Mouse (Mus musculus) urinary bladder, postnatal 10 days (tissue): ENCODE measurements around the gene Gm12216.
"Not testable (repeated sequence)": the region's sequence is repeated elsewhere in the genome, so short reads cannot be mapped to it uniquely, and the experiment has no call there.

Source experiments
- DNase-seq: peaks from one replicate; pipeline ENCODE4 v3.0.0; 2022; ENCODE audit warnings: low spot score

The Gm12216 gene

GRCm38 (mm10) chr11:53770125-53770791, 88.8 kb downstream of the Gm12216 start:
- DNase-seq = no peak

GRCm38 (mm10) chr11:53769760-53770124, 89.3 kb downstream of the Gm12216 start, which contains the start of gene Irf1:
Irf1 (plus strand) TSS chr11:53770014.
- DNase-seq = peak; percentile 75

GRCm38 (mm10) chr11:53769185-53769576, 89.9 kb downstream of the Gm12216 start:
- no peak for DNase-seq

- DNase-seq = no peak
These were observed 90.5 kb downstream of the Gm12216 start for GRCm38 (mm10) chr11:53768422-53769184.

GRCm38 (mm10) chr11:53764581-53764980, 94.5 kb downstream of the Gm12216 start:
- no peak for DNase-seq

- peak; percentile 60 for DNase-seq
These were observed 95.4 kb downstream of the Gm12216 start for GRCm38 (mm10) chr11:53763496-53764140.

GRCm38 (mm10) chr11:53762827-53763495, 96.1 kb downstream of the Gm12216 start:
- DNase-seq = peak; percentile 54

- DNase-seq = no peak
These were observed 96.6 kb downstream of the Gm12216 start for GRCm38 (mm10) chr11:53762426-53762825.

GRCm38 (mm10) chr11:53761822-53762221, 97.2 kb downstream of the Gm12216 start:
- DNase-seq = no peak

GRCm38 (mm10) chr11:53761284-53761683, 97.8 kb downstream of the Gm12216 start:
- no peak for DNase-seq

GRCm38 (mm10) chr11:53759545-53760406, 99.3 kb downstream of the Gm12216 start:
- DNase-seq = no peak

GRCm38 (mm10) chr11:53758791-53759351, 100.2 kb downstream of the Gm12216 start:
- no peak for DNase-seq

- not testable (repeated sequence) for DNase-seq
These were observed 101.0 kb downstream of the Gm12216 start for GRCm38 (mm10) chr11:53758033-53758432.

- DNase-seq = no peak
These were observed 101.4 kb downstream of the Gm12216 start for GRCm38 (mm10) chr11:53757612-53758011.

GRCm38 (mm10) chr11:53755011-53755595, 104.0 kb downstream of the Gm12216 start:
- no peak for DNase-seq

- no peak for DNase-seq
These were observed 109.2 kb downstream of the Gm12216 start for GRCm38 (mm10) chr11:53749716-53750352.

GRCm38 (mm10) chr11:53749306-53749705, 109.8 kb downstream of the Gm12216 start:
- no peak for DNase-seq

- no peak for DNase-seq
These were observed 110.4 kb downstream of the Gm12216 start for GRCm38 (mm10) chr11:53748614-53749013.

- DNase-seq = no peak
These were observed 111.1 kb downstream of the Gm12216 start for GRCm38 (mm10) chr11:53747985-53748384.

- no peak for DNase-seq
These were observed 113.8 kb downstream of the Gm12216 start for GRCm38 (mm10) chr11:53745260-53745659.
